Mouse (Mus musculus) v-Abl transformed pro-B cells (cell line): ENCODE data around the gene Sec61a2.

ENCODE experiments used
- in situ Hi-C, 2 experiments: fragments of 400-800 bp; cut with MboI; formaldehyde crosslinking; loops; one replicate each; pipeline ENCODE4 v1.15.1; 2025; ENCODE audit not compliant: unreplicated experiment in 2 of 2

Gene Sec61a2

DNA sequence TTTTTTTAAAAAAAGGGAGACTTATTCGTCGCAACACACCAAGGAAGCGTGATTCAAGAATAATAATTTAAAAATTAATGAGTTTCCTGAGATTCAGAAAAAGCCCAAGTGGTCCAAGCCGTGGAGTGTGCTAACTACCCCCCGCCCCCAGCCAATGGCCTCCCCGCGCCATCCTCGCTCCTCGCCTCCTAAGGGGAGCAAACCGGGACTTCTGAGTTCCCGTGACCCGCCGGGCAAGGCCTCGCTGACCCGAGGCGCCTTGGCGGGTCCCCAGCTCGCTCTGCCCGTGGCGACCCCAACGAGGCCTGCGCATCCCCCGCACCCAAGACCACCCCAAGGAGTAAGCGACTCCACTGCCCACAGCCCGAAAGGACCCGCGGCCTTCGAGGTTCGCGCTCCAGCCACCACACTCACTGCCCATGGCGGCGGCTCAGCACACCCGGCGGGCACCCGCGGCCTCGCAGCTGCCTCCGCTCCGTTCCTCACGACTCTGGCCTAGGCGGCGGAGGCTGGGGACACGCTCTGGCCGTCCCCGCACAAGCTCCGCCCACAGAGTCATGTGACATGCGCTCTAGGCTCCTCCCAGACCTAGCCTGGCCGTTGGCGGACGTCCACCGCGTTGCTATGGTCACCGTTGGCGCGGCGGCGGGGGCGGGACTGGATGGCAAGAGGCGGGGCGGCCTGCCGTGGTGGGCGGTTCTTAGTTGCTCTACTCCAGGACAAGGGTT lies at the start of gene Sec61a2:
TSS of gene Sec61a2 (minus strand) at position 590 of the 728 bp plus-strand sequence.
- in situ Hi-C loops, result loop anchor here (5.0 kb wide), 1 partner anchor 48 kb away; the partner anchor contains the start of genes Cdc123 (in 2 of the 2) and Nudt5 (in 2 of the 2)

DNA sequence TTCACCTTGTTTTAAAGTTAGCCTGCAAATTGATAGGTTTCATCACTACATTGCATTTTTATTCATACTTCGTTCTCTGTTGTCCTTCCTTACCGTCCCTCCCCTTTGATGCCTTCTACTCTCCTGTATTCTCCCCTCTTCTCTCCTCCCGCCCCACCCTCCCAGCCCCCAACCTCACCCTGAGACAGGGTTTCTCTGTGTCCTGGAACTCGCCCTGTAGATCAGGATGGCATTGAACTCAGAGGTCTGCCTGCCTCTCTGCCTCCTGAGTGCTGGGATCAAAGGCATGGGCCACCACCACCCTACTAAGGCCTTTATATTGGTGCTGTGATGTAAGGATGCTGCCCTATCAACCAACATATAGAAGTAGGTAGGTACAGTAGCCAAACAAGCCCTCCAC lies 47.8 kb upstream of the Sec61a2 start:
- in situ Hi-C loops, result no loop called here

- in situ Hi-C loops, result no loop called here
Measured at GRCm38 (mm10) chr2:5942416-5943032, 47.3 kb upstream of the Sec61a2 start, which contains the start of gene Dhtkd1. Dhtkd1 (minus strand) TSS chr2:5942792.

- in situ Hi-C loops, result no loop called here
Measured at GRCm38 (mm10) chr2:5941861-5942415, 46.7 kb upstream of the Sec61a2 start.

GRCm38 (mm10) chr2:5940936-5941335 lies 45.7 kb upstream of the Sec61a2 start:
- in situ Hi-C loops, result no loop called here

DNA sequence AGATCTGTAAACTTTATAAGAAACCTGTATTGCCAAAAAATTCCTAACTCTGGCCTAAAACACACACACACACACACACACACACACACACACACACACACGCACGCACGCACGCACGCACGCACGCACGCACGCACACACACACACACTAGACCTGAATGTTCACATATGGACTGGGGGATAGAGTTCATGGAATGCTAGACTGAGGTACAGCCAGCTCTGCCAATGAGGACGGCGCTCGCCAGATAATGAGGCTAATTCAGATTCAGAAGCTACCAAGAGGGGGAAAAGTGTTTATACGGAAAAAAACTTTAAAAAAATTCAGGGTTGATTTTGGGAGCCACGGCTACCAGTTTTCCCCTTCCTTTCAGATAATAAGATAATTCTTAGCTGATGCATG lies 44.7 kb upstream of the Sec61a2 start:
- in situ Hi-C loops, result no loop called here

- in situ Hi-C loops, result no loop called here
Measured at GRCm38 (mm10) chr2:5939319-5939718, 44.1 kb upstream of the Sec61a2 start.

GRCm38 (mm10) chr2:5936550-5936949 lies 41.3 kb upstream of the Sec61a2 start:
- in situ Hi-C loops, result no loop called here

- in situ Hi-C loops, result no loop called here
Measured at GRCm38 (mm10) chr2:5936068-5936467, 40.8 kb upstream of the Sec61a2 start.

GRCm38 (mm10) chr2:5934936-5935335 lies 39.7 kb upstream of the Sec61a2 start:
- in situ Hi-C loops, result no loop called here

DNA sequence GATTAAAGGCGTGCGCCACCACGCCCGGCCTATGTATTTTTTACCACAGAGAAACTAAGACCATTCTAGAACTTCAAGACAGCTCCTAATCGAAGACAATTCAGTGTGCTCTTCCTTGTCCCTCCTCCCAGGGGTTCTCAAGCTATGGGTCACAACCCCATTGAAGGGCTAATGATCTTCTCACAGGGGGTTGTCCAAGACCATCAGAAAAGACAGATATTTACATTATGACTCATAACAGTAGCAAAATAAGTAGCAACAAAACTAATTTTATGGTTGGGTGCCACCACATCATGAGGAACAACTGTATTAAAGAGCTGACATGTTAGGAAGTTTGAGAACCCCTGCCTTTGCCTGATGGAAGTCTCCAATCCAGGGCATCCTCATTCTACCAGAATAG lies 36.7 kb upstream of the Sec61a2 start:
- in situ Hi-C loops, result no loop called here

- in situ Hi-C loops, result no loop called here
Measured at GRCm38 (mm10) chr2:5930291-5931054, 35.2 kb upstream of the Sec61a2 start.

- in situ Hi-C loops, result no loop called here
Measured at GRCm38 (mm10) chr2:5929793-5930192, 34.6 kb upstream of the Sec61a2 start.

DNA sequence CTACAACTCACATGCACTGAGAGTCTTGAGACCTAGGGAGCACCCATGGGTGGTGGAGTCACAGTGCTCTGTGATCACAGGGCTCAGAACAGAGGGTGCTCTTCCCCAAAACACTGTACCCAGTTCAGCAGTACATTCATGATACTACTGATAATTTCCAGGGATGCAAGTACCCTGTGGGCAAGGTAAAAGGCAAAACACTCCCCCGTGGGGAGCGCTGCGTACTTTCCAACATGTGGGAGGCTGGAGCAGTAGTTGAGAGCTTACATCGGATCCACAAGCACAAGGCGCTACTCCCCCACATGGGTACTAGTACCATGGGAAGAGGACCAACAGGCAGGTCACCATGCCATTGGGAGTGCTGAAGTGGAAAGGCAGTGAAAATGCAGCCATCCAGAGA lies 32.2 kb upstream of the Sec61a2 start:
- in situ Hi-C loops, result no loop called here

- in situ Hi-C loops, result loop anchor here in 1 of 2 experiments (25.0 kb wide), 1 partner anchor 836 kb away; no protein-coding TSS in a partner anchor
Measured at GRCm38 (mm10) chr2:5923786-5924185, 28.6 kb upstream of the Sec61a2 start.

DNA sequence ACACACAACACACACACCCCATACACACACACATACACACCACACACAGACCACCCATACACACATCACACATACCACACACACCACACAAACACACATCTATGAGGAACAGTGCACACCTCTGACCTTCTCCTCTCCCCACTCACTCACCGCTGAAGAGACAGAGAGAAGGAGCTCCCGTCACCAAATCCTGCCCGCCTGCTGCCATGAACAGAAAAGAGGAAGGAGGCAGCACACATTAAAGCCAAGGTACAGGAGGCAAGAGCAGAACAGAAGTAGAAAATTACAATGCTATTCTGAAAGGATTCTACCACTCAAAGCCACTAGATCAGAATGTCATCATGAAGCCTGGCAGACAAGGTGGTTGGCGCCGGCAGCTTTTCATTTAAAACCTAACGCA lies 27.6 kb upstream of the Sec61a2 start:
- in situ Hi-C loops, result loop anchor here in 1 of 2 experiments (25.0 kb wide), 1 partner anchor 836 kb away; no protein-coding TSS in a partner anchor

DNA sequence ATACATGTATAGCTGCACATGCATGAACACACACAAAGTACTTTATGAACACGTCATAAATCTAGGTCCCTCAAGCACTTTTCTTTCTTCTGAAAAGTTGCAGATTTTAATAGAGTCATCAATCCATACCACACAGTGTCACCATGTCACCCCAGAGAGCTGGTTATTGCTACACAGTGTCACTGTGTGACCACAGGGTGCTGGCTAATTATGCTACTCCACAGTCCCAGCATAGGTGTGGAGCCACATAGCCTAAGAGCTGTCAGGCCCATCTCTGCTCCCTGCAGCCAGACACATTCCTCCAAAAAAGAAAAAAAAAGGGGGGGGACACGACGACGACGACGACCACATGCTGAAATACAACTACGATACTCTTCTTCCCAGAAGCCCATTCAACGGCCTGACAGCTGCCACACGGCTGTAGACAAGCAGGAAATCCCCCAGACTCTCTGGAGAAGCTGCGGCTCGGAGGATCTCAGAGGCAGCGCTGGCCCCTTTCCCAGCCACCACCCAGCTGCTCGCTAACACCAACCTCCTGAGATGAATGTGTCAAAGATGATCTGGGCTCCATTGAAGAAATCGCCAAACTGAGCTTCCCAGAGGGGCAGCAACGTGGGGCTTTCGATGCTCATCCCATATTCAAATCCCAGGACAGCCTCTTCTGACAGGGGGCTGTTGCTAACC lies 16.2 kb upstream of the Sec61a2 start:
- in situ Hi-C loops, result loop anchor here in 1 of 2 experiments (25.0 kb wide), 1 partner anchor 824 kb away; no protein-coding TSS in a partner anchor

GRCm38 (mm10) chr2:5906625-5907024 lies 11.4 kb upstream of the Sec61a2 start:
- in situ Hi-C loops, result loop anchor here (5.0 to 25.0 kb wide), 4 partner anchors 261 to 822 kb away; no protein-coding TSS in a partner anchor

GRCm38 (mm10) chr2:5906092-5906491 lies 10.9 kb upstream of the Sec61a2 start:
- in situ Hi-C loops, result loop anchor here (5.0 to 25.0 kb wide), 4 partner anchors 261 to 821 kb away; no protein-coding TSS in a partner anchor

GRCm38 (mm10) chr2:5900145-5900544 lies 4.9 kb upstream of the Sec61a2 start:
- in situ Hi-C loops, result loop anchor here (5.0 to 25.0 kb wide), 5 partner anchors 267 to 815 kb away; no protein-coding TSS in a partner anchor
